Mouse (Mus musculus): ENCODE data around the gene Dnajc1.

- no peak for TF ChIP-seq CTCF (IDR thresholded peaks at IDR 0.05; ENCODE audit: low read depth)
- no peak for TF ChIP-seq EP300 (IDR thresholded peaks at IDR 0.05; ENCODE audit: low read depth)
Measured at GRCm38 (mm10) chr2:18307440-18308305, 85.0 kb downstream of the Dnajc1 start.

All from liver, postnatal 0 days (tissue).